ENCODE assay signal across 8 mouse cellular contexts in the genomic region with DNA sequence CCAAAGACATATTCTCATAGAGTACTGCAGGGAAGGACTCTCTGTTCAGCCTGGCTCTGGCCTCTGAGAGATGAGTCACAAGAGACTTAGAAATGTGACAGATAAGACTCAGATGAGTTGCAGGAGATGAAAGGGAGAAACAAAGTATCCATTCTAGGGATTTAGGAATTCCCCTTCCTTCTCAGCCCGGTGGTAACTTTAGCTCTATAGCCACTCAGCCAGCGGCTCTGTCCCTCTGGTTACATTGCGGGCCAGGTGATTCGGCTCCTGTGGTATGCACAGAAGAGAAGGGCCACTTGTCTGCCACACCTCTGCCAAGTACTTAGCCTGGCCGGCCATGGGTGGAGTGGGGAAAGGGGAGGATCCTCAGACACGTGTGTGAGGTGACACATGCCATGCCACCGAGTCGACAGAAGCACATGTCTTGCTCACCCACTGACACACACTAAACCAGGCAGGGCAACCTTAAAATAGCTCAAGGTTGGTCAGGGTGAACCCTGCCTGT. TPM values are rescaled to one million over a fixed set of nuclear protein-coding genes. Genes with fewer than 3 reads are reported as not detected.
A peak's percentile ranks its signal among the peaks of the same experiment; 100 is the strongest.
DNase-seq lines count a peak whose midpoint lies in the region; ATAC-seq and TF ChIP-seq lines count a peak whose summit lies in the region.

No protein-coding gene starts in this region.

- H3K27me3 ChIP-seq in kidney, postnatal 0 days (ENCODE audit: insufficient read depth, low read length): no peaks in the 10 kb centered on the region

- peak overlapping the region; percentile 60; the same call in 1 of the 2 replicates for H3K4me2 ChIP-seq in kidney, postnatal 0 days (ENCODE audit: low read length)

- TF ChIP-seq CTCF in kidney, postnatal 0 days (IDR thresholded peaks at IDR 0.05; ENCODE audit: low read depth): no peak

- WGBS in kidney, postnatal 0 days: 32% methylated on average over 8 of the region's 8 CpGs

- DNase-seq in layer of hippocampus, adult 9-11 months: peak; percentile 67
- no peak for DNase-seq in layer of hippocampus, adult 11-12 months (ENCODE audit: low spot score)
- peak; percentile 92 for DNase-seq in adrenal gland, adult 2 months
- peak; percentile 86 to 92 for DNase-seq in heart, adult 18-20 months
- no peak for DNase-seq in kidney, postnatal 0 days (ENCODE audit: low spot score)
- DNase-seq in natural killer cell, adult 2 months (ENCODE audit: low spot score in 2 of 2): peak; percentile 63 to 67
- DNase-seq in spleen, adult 12 weeks (ENCODE audit: low spot score): no peak
- DNase-seq in T-cell, adult 2 months (ENCODE audit: low spot score): no peak

- peak overlapping the region; percentile 95 for H3K27ac ChIP-seq in kidney, postnatal 0 days

- H3K36me3 ChIP-seq in kidney, postnatal 0 days (ENCODE audit: insufficient read depth, low read length): peaks cover 4% of the 10 kb centered on the region

- H3K4me1 ChIP-seq in kidney, postnatal 0 days (replicated peaks; ENCODE audit: insufficient read depth, low read length): peaks cover 59% of the 10 kb centered on the region

- H3K4me3 ChIP-seq in kidney, postnatal 0 days (replicated peaks; ENCODE audit: low read depth, low read length): no peak overlapping the region

- no peaks in the 10 kb centered on the region for H3K9me3 ChIP-seq in kidney, postnatal 0 days (replicated peaks; ENCODE audit: low read length)

- H3K9ac ChIP-seq in kidney, postnatal 0 days (ENCODE audit: low read depth, low read length): no peak overlapping the region

- ATAC-seq in kidney, postnatal 0 days (replicated peaks; ENCODE audit: low FRiP score, low read depth): peak; percentile 11; the same call in 1 of the 2 replicates

RNA-seq across cellular contexts. Expression of gene Nr1d1, which starts 2.4 kb away (rescaled TPM):
- total RNA-seq in adrenal gland, adult 2 months (2021): 100 to 1,000 TPM; 135 to 155 TPM
- 404 and 577 TPM in 2 replicates for polyA plus RNA-seq in adrenal gland, adult 2 months (2012; rRNA removed)
- 10 to 100 TPM; 54.2 to 67.6 TPM for total RNA-seq in heart, adult 18-20 months (2021)
- 3.1 and 3.5 TPM in 2 replicates for polyA plus RNA-seq in kidney, postnatal 0 days (2015; fragmentation: Nextera tagmentation; extraction: Ambion mirVana)

RNA-seq across cellular contexts. Expression of gene Msl1, which starts 22.6 kb away (rescaled TPM):
- 10 to 100 TPM; 80.9 to 98.0 TPM for total RNA-seq in adrenal gland, adult 2 months (2021)
- 63.2 and 65.0 TPM in 2 replicates for polyA plus RNA-seq in adrenal gland, adult 2 months (2012; rRNA removed)
- 10 to 100 TPM; 71.7 to 73.3 TPM for total RNA-seq in heart, adult 18-20 months (2021)
- 17.8 and 19.3 TPM in 2 replicates for polyA plus RNA-seq in kidney, postnatal 0 days (2015; fragmentation: Nextera tagmentation; extraction: Ambion mirVana)

RNA-seq across cellular contexts. Expression of gene Casc3, which starts 32.0 kb away (rescaled TPM):
- 10 to 100 TPM; 30.0 to 32.3 TPM for total RNA-seq in adrenal gland, adult 2 months (2021)
- polyA plus RNA-seq in adrenal gland, adult 2 months (2012; rRNA removed): 27.9 and 30.2 TPM in 2 replicates
- total RNA-seq in heart, adult 18-20 months (2021): 10 to 100 TPM; 17.2 to 19.3 TPM
- polyA plus RNA-seq in kidney, postnatal 0 days (2015; fragmentation: Nextera tagmentation; extraction: Ambion mirVana): 24.6 and 25.7 TPM in 2 replicates

RNA-seq across cellular contexts. Expression of gene Thra, which starts 32.3 kb away (rescaled TPM):
- 10 to 100 TPM; 84.6 to 86.1 TPM for total RNA-seq in adrenal gland, adult 2 months (2021)
- polyA plus RNA-seq in adrenal gland, adult 2 months (2012; rRNA removed): 105 and 132 TPM in 2 replicates
- total RNA-seq in heart, adult 18-20 months (2021): 100 to 1,000 TPM in 1 of 2 experiments, 10 to 100 TPM in 1; 99.7 to 103 TPM
- polyA plus RNA-seq in kidney, postnatal 0 days (2015; fragmentation: Nextera tagmentation; extraction: Ambion mirVana): 26.1 TPM in 2 replicates

RNA-seq across cellular contexts. Expression of gene Med24, which starts 43.5 kb away (rescaled TPM):
- total RNA-seq in adrenal gland, adult 2 months (2021): 10 to 100 TPM; 45.3 to 55.1 TPM
- polyA plus RNA-seq in adrenal gland, adult 2 months (2012; rRNA removed): 74.3 and 99.6 TPM in 2 replicates
- total RNA-seq in heart, adult 18-20 months (2021): 10 to 100 TPM; 42.0 to 44.2 TPM
- 38.3 and 41.2 TPM in 2 replicates for polyA plus RNA-seq in kidney, postnatal 0 days (2015; fragmentation: Nextera tagmentation; extraction: Ambion mirVana)

Comparison
In these comparisons a context has a peak if more than half of its experiments do, and no peak if none do; other contexts are left out.
1. DNase-seq: peak in layer of hippocampus, adult 9-11 months (single experiment), adrenal gland, adult 2 months (single experiment), heart, adult 18-20 months (2 of 2) and natural killer cell, adult 2 months (2 of 2); none in layer of hippocampus, adult 11-12 months (single experiment), kidney, postnatal 0 days (single experiment), spleen, adult 12 weeks (single experiment) and T-cell, adult 2 months (single experiment).